Mouse (Mus musculus): Measurements from ENCODE around the gene Inka1. TPM values are rescaled to one million over a fixed set of nuclear protein-coding genes. Genes with fewer than 3 reads are reported as not detected.

The Inka1 gene
- total and polyA plus RNA-seq, 3 experiments = 60.7 to 65.3 TPM; not detected in 1

DNA sequence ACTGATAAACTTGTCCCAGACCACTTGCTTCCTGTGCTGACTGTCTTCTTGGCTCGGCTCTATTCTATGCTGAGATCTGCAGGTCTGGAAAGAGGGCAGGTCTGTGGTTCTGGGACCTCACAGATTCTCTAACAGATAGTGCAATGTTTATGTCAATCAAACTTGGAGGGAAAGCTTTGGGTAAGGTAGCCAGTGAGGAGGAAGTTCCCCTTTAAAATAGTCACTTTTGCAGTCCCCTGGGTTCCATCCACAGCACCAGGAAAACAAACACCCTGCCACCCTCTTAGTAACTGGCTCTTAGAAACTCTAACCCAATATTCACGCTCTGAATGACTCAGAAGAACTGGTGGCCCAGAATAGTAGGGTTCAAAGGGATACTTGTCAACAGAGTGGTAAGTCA lies 8.8 kb upstream of the Inka1 start:
- no peak overlapping the region for H3K27ac ChIP-seq (ENCODE audit: control insufficient read depth, low read depth, low read length)
- H3K4me1 ChIP-seq (ENCODE audit: control insufficient read depth in 1 of 2, insufficient read depth in 2 of 2, low read length in 2 of 2) = peaks cover 5 to 15% of the 10 kb centered on the region in 2 experiments
- TF ChIP-seq TCF12 (IDR thresholded peaks at IDR 0.05; ENCODE audit: low read depth, low read length) = no peak
- TF ChIP-seq E2F4 (IDR thresholded peaks at IDR 0.05; ENCODE audit: borderline replicate concordance, low read depth, low read length) = no peak
- peak; percentile 69 for TF ChIP-seq GATA1 (IDR thresholded peaks at IDR 0.05; ENCODE audit: low read depth, low read length)
- TF ChIP-seq NRF1 (IDR thresholded peaks at IDR 0.05; ENCODE audit: insufficient read depth, low read depth, low read length, poor library complexity, severe bottlenecking) = no peak
- H3K27me3 ChIP-seq (ENCODE audit: control insufficient read depth in 1 of 2, insufficient read depth in 2 of 2, low read length in 2 of 2) = no peaks in the 10 kb centered on the region
- peak; percentile 56 for DNase-seq (ENCODE audit: low read depth, low spot score)
- H3K79me2 ChIP-seq (ENCODE audit: control insufficient read depth, insufficient read depth, low read length, poor library complexity) = no peaks in the 10 kb centered on the region
- no peak overlapping the region for H3K9ac ChIP-seq (ENCODE audit: control insufficient read depth, low read depth, low read length, poor library complexity, severe bottlenecking)
- peaks cover 0 to 8% of the 10 kb centered on the region in 2 experiments; a peak in 2 of 4 replicates for H3K36me3 ChIP-seq (ENCODE audit: control insufficient read depth in 1 of 2, insufficient read depth in 2 of 2, low read length in 2 of 2)
- no peak overlapping the region for H3K4me3 ChIP-seq (ENCODE audit: control insufficient read depth in 1 of 2, insufficient read depth in 1 of 2, low read depth in 2 of 2, low read length in 2 of 2)
- no peaks in the 10 kb centered on the region for H3K9me3 ChIP-seq (replicated peaks; ENCODE audit: insufficient read depth, low read length)

DNA sequence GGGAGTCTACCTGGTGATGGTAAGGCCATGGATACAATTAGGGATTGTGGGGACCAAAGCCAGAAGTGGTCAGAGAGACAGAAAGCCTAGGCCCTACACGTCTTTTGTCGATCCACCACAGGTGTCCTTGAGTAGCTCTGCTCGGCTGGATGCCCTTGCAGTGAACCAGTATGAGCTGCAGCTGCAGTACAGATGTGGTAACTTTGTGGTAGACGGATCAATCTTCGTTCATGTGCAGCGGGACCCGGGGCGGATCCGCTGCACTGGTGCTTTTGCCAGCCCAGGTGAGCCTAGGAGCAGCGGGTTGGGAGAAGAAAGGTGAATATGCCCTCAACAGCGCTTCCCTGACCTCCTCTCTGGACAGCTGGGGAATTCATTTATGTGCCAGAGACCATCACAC lies 7.3 kb upstream of the Inka1 start:
- Histone ChIP-seq H3K27me3 (ENCODE audit: control insufficient read depth in 1 of 2, insufficient read depth in 2 of 2, low read length in 2 of 2) (no peaks in the 10 kb centered on the region), H3K4me1 (ENCODE audit: control insufficient read depth in 1 of 2, insufficient read depth in 2 of 2, low read length in 2 of 2) (peaks cover 5 to 15% of the 10 kb centered on the region in 2 experiments), H3K27ac (ENCODE audit: control insufficient read depth, low read depth, low read length) (no peak overlapping the region), H3K36me3 (ENCODE audit: control insufficient read depth in 1 of 2, insufficient read depth in 2 of 2, low read length in 2 of 2) (peaks cover 0 to 8% of the 10 kb centered on the region in 2 experiments; a peak in 2 of 4 replicates), H3K9me3 (replicated peaks; ENCODE audit: insufficient read depth, low read length) (no peaks in the 10 kb centered on the region), H3K79me2 (ENCODE audit: control insufficient read depth, insufficient read depth, low read length, poor library complexity) (no peaks in the 10 kb centered on the region), H3K4me3 (ENCODE audit: control insufficient read depth in 1 of 2, insufficient read depth in 1 of 2, low read depth in 2 of 2, low read length in 2 of 2) (no peak overlapping the region), H3K9ac (ENCODE audit: control insufficient read depth, low read depth, low read length, poor library complexity, severe bottlenecking) (no peak overlapping the region)
- TF ChIP-seq EP300 (IDR thresholded peaks at IDR 0.05; ENCODE audit: low read depth in 1 of 2, low read length in 2 of 2) (no peak), TBP (IDR thresholded peaks at IDR 0.05; ENCODE audit: low read depth, low read length) (no peak), NRF1 (IDR thresholded peaks at IDR 0.05; ENCODE audit: insufficient read depth, low read depth, low read length, poor library complexity, severe bottlenecking) (no peak), SMC3 (IDR thresholded peaks at IDR 0.05; ENCODE audit: low read depth, low read length) (no peak), NELFE (IDR thresholded peaks at IDR 0.05; ENCODE audit: low read depth, low read length) (no peak), POLR2A (IDR thresholded peaks at IDR 0.05; ENCODE audit: control insufficient read depth in 1 of 2, insufficient read depth in 1 of 2, low read depth in 1 of 2, low read length in 2 of 2, poor library complexity in 1 of 2) (no peak), GATA1 (IDR thresholded peaks at IDR 0.05; ENCODE audit: low read depth, low read length) (no peak), POLR2AphosphoS2 (IDR thresholded peaks at IDR 0.05; ENCODE audit: low read length) (no peak), CHD1 (IDR thresholded peaks at IDR 0.05; ENCODE audit: low read depth, low read length) (no peak), MYB (IDR thresholded peaks at IDR 0.05; ENCODE audit: low read depth, low read length) (no peak), TCF12 (IDR thresholded peaks at IDR 0.05; ENCODE audit: low read depth, low read length) (no peak), RCOR1 (IDR thresholded peaks at IDR 0.05; ENCODE audit: low read depth, low read length) (no peak), MXI1 (IDR thresholded peaks at IDR 0.05; ENCODE audit: low read depth, low read length) (no peak), ETS1 (IDR thresholded peaks at IDR 0.05; ENCODE audit: low read depth, low read length) (no peak), RAD21 (IDR thresholded peaks at IDR 0.05; ENCODE audit: low read depth, low read length) (no peak), TAL1 (IDR thresholded peaks at IDR 0.05; ENCODE audit: low read length) (no peak), BHLHE40 (IDR thresholded peaks at IDR 0.05; ENCODE audit: borderline replicate concordance, low read depth, low read length) (no peak), ZKSCAN1 (IDR thresholded peaks at IDR 0.05; ENCODE audit: low read depth, low read length) (no peak), JUND (IDR thresholded peaks at IDR 0.05; ENCODE audit: low read depth, low read length) (no peak)
- no peak for DNase-seq (ENCODE audit: low read depth, low spot score)
